Mouse (Mus musculus) kidney, adult 8-10 months (tissue): ENCODE results near the gene Wwox.

Source experiments
- DNase-seq, 2 experiments: peaks; one replicate each; pipeline ENCODE4 v3.0.0; 2022

The Wwox gene

GRCm38 (mm10) chr8:115400013-115400720 is 960.7 kb downstream of the Wwox start:
- no peak for DNase-seq
